Mouse (Mus musculus) spleen, postnatal 14 days (tissue): ENCODE measurements around the gene Pigz.

ENCODE experiments used
- DNase-seq, 2 experiments: peaks; one replicate each; pipeline ENCODE4 v3.0.0; 2021 to 2022; ENCODE audit warnings: low spot score in 2 of 2

The Pigz gene

DNA sequence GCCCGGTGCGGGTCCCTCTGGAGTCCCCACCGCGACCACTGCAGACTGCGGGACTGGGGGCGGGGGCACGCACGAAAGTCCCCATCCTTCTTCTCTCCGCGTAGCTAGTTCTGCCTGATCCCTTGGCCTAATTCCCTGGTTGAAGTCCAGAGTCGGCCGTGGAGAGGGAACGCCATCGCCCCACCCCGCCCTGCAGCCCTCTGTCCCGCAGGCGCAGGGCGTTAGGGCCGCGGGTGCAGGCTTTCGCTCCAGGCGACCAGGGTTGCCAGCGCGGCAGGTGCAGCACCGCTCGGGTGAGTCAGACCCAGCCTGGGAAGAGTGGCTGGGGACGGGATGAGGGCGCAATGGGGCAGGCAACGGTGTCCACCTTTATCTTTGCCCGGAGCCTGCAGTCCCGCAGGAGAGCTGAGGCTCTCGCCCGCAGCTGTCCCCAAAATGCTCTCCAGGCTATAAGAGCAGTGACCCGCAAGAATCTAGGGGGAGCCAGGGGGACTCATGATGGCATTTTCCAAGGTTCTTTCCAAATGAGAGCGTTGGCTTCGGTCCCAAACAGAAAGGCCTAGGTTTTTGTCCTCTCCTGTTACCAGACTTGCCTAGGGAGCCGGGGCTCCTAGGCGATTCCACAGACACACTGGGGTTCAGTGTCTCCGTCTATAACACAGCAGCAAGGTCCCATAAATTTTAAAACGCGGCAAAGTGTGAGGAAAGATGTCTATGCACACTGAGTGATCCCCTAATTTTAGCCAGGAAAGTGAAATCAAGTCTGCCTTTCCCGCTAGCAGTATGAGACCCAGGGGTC, at the start of gene Pigz:
Gene Pigz (plus strand): TSS at position 101 of the 799 bp plus-strand sequence.
- DNase-seq: no peak

DNA sequence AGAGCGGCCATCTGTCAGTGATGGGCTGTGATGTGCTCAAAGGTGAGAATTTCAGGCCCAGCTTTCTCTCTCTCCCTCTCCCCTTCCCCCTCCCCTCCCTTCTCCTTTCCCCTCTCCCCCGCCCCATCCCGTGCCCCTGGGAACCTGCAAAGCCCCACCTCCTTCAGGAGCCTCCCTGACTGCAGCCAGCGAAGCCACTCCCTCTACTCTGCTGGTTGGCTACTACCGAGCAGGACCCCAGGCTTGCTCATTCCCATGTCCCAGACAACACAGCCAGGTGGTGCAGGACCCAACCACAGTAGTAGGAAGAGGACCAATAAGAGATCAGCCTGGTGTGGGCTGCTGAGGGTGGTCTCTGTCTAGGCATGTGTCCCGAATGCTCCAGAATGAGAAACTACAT, 49.7 kb upstream of the Pigz start:
- DNase-seq: no peak

DNA sequence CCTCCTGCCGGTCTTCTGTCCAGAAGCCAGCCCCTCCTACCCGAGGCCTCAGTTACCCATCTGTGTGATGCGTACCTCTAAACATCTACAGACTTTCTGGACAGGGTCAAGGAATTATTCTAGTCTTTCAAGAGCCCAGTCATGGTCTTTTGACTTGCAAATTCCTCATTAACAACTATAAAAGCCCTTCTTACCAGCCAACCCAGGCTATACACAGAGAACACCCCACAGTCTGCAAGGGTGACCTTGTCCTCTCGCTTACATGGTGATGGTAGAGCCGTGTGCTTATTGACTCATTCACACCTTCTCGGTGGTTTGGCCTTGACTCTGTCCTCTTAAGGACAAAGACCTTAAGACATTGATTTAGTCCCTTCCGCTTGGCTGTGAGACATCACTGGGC, 42.7 kb upstream of the Pigz start:
- no peak for DNase-seq

DNA sequence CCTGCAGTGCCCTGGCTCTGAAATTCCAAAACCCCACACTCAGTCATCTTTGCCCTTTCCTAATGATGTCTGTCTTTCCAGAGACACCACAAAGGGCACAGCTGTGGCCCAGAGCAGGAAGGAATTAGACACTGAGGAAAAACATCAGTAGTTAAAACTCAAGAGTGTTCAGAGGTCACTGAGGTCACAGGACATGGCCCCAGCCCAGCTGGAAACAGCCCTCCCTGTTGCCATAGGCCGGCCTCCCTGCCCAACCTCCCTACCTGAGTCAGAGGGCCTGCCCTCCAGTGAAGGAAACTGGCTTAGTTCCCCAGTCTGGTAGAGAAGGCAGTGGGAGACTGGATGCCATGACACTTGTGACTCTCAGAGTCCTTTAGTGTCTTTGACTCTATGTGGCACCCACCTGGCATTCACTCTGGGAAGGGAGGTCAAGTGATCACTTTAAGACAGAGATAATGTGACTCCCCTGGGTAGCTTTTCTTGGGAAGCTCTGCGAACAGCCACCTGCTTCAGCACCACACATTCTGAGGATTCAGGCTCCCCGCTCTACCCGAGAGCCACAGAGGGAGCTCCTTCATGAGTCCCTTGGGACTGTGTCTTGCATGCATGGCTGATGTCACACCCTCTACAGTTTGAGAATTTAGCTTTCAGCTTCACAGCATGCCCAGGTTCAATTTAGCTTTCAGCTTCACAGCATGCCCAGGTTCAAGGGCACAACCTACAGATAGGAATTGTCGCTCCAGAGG, 40.1 kb upstream of the Pigz start:
- no peak for DNase-seq

DNA sequence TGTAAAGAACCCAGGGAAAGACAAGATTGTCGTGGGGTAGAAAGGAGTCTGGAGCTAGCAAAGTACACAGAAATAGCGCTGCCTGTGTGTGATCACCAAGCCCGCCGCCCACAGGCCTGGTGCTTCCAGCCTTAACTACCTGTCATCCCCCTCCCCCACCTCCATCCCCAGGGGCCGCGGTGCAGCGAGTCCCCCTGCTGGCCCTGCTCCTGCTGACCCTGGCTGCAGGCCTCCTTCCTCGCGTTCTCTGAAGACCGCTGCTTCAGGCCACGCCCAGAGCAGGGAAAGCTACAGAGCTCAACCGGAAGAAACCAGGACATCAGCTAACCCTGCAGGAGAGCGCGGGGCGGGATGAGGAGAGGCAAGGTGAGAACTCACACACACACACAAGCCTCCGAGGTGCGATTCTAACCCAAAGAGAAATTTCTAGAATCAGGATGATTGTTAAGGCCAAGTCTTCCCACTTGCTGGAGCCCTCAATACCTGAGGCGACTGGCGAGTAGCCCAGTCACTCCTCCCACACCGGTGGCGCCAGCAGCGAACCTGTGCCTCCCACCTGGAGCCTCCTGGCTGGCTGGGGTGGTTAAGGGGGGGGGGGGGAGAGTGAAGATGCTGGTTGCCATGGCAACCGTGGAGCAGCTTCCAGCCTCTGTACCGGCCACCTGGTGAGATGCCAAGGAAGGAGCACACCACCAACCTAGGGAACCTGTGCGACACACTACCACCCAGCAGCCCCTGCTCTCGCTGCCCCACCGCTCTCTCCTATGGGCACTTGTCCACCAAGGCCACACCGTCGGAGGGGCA, 36.5 kb upstream of the Pigz start:
- DNase-seq: no peak

DNA sequence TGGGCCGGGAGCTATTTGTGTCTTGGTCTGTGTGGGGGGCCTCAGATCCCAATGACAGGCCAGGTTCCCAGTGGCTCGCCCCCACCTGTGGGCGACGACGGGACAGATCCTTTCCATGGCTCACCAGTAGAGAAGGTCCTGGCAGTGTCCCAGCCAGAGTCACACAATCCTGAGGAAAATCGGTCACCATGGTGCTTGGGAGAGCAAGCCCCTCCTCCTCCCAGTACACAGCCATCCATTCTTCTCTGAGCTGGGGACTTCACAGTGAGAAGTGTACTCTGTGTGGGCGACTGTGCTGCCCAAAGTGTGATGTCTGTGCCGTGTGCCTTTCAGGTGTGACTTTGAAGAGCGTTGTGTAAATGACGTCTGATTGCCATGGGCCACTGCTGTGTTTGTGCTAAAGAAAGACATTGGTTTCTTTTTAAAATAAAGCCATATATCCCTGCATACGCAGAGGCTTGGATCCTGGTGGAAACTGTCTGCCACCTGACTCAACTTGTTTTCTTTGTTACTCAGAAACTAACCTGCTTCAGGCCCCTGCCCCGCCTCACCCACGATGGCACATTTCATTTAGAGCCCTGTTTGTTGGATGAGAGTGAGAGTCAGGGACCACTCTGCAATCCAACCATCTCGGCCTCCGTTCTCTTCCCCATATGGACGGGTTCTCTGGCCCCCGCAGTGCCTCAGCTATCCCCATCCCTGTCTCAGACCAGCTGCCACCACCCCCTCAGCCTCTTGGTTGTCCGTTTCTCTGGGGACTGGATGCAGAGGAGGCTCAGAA, 34.9 kb upstream of the Pigz start:
- no peak for DNase-seq

DNA sequence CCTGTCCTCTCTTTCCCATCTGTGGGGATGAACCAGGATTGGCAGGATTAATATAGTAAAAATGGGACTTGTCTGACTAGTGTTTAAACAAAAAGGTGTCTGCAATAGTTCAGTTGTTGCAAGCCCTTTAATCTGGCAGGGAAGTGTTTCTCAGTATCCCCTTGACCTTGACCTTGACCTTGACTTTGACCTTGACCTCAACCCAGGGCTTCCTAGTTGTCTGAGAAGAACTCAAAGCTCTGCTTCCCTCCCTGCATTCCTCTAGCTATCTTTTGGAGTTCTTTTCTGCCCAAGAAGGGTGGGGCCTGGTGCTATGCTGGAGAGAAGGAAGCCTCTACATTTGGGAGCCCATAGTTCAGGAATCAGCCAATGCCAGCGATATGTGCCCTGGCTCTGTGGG, 31.8 kb upstream of the Pigz start:
- DNase-seq: no peak

DNA sequence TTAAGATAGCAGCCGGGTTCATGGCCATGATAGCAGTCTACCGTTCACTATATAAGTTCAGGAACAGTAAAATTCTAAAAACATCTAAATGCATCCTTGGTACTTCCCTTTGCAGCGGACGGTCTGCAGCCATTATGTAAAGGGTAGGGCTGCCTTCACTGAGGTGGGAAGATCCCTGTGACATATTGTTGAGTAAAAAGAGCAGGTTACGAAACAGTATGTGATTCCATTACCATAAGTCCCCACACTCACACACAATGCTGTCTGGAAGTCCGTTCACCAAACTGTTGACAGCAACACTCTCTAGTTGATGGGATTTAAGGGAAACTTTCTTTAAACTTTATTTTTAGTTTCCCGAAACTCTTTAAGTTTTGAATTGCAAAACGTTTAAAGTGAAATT, 30.4 kb upstream of the Pigz start:
- DNase-seq: no peak

DNA sequence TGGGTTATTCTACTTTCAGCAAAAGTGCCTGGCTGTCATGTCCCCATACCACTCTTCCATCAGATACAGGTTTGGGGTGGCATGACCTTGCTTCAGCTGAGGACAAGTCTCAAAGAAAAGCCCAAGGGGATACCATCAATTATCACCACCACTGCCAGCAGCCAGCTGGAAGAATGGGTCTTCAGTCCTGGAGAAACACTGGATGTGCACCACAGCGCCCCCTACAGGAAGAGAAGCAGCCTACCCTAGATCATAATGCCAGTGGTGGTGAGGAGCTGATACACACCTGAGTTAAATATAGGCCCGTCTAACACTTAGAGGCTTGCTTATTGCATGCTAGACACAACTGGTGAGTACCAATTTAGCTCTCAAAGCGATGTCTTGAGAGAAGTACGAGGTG, 28.3 kb upstream of the Pigz start:
- no peak for DNase-seq

DNA sequence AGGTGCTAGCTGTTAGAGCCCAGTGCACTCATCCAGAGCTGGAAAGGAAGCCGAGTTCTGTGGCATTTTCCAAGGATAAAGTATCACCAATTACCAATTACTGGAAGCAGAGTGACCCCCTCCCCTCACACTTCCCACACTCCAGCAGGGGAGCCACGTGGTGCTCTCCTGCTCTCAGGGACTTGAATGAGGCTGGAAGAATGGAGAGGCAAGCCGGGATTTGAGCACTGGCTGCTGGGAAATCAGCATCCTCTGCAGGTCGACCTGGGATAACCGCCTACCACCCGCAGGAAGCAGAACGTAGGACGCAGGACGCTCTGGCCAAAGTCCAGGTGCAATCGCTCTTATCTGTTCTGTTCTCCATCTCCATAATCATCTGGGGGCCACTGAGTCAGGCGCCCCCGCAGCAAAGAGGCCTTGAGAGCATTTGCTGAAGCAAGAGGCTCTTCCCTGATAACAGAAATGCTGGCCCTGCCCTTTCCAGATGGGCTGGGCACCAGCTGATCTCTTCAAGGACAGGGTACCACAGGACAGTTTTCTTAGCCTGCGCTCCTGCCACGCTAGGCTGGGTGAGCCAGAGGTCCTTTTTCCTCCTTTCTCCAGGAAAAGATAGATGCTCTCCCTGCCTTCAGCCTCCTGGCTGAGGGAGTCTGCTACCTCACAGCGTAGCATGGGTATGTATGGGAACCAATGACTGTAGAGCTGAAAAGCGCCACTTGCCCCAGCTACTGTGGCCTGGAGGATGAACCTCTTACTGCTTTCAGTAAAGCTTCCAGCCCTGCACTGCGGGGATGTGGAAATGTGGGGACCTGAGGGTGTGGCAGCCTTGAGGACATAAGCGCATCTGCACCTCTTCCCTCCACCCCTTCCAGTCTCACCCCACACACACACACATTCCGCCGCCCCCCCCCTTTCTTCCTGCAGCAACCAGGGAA, 27.5 kb upstream of the Pigz start:
- DNase-seq: no peak

DNA sequence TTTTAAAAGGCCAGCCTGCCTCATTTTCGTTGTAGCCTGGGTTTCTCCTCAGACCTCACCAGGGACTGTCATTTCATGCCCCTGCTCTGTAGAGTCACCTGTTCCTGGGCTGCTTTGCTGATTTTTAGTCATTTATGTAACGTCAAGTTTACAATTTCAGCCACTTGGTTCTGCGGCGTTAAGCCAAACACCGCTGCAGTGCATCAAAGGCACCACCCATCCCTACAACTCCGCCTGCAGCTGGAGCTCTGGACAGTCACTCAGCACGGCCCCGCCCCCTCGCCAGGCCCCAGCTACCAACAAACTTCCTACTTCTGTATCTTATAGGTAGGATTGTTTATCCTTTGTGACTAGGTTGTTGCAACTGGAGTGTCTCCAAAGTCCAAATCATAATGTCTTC, 26.8 kb upstream of the Pigz start:
- DNase-seq: no peak

DNA sequence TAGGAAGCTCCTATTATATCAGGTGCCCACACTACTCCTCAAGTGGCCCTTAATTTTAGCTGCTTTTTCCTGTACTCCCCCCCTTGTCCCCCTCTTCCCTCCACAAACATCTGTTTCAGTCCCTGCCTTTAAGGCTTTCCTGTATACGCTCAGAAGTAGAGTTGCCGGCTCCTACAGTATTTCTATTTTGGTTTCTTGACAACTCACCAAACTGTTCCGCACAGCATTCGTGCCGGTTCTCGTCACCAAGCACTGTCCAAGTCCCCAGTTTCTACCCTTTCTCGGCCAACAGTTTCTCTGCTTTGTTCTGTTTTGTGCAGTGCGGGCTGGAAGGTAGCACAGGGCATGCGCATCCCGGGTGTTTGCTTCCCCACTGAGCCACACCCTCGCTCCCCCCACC, 24.7 kb upstream of the Pigz start:
- no peak for DNase-seq

DNA sequence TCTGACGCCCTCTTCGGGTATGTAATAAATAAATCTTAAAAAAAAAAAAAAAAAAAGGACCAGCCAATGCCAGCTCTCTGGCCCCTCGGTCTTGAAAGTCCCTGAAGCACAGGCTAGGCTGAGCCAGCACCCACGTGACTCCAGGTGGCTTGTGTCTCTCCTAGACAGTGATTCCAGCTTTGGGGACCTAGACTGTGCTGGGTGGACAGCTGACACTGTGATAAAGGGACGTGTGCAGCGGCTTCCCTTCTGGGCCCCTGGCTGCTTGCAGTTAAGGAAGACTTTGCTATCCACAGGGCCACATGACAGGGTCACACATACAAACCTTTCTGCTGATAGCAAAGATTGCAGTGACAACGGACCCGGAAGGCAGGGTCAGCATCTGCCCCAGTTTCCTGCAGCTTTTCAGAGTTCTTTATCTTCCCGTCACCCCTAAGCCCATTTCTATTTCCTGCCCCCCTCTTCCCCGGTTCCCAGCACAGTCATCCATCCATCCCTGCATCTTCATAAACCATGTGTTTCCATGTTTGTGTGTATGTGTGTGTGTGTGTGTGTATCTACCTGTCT, 23.3 kb upstream of the Pigz start:
- DNase-seq: no peak

DNA sequence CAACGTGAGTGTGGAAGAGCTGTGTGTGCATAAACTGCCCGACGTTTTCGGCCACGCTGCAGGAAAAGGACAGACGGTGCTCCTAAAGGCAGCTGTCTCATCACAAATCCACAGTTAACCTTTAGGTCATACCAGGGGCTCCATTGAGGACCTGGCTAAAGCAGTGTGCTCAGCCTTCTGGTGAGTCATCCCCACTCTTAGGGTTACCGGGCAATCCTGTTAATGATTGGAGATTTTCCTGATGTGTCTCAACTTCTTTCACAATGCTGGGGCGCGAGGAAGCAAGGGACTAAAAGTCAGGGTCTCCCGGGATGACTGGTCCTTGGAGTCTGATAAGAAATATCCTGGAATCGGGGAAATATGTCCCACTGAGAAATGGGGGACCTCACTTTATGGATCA, 15.9 kb upstream of the Pigz start:
- no peak for DNase-seq

DNA sequence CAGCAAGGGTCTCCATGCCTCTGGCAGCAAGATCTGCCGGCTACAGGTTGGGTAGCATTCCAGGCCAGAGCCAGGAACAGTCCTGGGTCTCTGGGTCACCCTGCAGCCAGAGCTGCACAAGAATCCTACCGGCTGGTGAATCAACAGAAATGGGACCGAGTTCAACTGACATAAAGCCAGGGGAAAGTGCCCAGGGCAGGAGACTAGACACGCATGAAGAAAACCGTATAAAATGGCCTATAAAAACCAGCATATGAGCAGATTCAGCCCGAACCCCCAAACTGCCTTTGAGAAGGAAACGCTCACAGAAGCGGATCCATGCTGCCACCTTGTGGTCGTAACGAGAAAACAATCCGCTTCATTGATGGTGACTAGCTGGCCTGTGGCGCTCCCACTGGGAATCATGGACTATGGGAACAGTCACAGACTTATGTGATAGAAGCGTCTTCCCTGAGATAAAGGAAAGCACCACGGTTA, 15.4 kb upstream of the Pigz start:
- DNase-seq: peak in 1 of 2 experiments; percentile 44

DNA sequence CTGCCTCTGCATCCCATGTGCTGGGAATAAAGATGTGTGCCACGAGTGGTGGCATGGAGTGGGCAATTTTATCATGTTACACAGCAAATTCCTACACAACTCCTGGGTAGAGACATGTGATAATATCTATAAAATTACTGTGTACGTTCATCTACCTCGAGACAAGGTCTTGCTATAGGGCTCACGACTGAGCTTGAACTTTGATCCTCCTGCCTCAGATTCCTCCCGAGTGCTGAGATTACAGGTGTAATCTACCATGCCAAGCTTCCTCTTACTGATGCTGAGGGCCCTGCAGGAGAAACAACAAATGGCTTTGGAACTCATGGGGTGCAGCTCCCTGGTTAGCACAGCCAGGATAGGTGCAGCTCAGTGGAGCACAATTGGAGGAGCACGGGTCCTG, 9.3 kb upstream of the Pigz start:
- DNase-seq: no peak

DNA sequence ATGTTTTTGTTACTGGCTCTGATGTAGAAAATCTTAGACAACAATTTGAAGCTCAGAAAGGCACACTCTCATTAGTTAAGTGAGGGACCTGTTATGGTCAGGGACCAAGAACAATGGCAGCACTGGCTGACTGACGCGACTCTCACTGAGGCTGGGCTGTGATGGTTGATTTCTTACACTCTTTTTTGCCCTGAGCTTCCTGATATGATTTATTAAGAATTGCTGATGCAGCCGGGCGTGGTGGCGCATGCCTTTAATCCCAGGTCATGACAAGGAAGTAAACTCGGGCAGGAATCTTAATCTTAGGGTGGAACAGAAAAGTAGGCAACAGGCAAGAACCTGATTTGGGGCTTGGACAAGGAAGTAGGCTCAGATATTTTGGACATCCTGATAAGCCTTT, 7.6 kb upstream of the Pigz start:
- no peak for DNase-seq

DNA sequence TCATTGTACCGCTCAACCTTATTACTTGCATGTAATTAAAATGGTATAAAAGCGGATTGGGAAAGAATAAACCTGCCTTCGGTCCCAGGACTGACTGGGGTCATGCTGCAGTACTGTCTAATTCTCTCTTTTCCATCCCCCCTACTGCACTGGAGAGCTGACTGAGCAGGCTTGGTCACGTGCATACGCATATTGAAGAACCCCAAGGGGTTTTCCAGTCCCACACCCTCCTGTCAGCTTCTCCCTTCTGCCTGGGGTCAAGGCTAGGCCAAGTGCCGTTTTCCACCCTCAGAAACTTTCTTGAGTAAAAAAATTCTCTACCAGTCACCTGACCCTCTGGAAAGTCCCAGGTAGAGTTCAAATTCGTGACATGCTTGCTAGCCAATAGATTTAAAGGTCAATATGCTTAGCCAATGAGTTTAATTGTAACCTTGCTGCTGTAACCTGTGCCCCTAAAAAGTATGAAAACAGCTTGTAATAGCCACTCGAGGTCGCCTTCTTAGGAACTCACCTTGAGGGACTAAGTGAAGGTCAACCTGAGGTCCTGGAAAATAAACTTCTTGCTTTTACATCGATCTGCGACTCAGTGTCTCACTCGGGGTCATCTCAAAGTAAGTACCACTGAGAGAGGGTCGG, 7.0 kb upstream of the Pigz start:
- no peak for DNase-seq

DNA sequence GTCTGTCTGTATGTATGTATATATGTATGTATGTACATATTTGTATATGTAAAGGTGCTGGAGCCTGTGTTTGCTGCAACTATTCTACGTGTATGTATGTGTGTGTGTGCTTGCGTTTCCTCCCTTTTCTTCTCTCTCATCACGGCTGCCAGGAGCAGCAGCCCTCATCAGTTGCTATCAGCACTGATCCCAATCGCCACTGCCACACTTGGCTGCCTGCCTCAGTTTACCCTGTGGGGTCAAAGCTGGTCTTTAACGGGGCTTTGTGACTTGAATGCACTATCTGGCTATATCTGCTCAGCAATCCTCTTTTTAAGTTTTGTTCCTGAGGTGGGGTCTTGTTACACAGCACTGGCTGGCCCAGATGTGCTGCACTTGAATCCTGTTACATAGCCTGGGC, 6.2 kb upstream of the Pigz start:
- no peak for DNase-seq

DNA sequence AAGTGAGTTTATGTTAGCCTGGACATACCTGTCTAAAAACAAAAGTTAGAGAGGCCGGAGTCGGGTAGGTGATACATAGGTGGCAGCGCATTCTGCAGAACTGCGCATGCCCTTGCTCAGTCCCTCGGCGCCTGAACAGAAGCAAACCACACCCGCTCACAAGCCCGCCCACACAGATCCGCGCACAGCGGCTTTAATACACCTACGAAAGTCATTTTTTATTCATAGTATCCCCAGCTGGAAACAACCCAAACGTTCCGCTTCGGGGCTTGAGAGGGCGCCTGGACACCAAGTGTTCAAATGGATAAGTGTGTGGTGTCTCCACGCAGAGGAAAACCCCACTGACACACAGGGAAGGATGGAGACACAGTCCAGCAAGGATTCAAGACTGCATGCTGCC, 2.3 kb upstream of the Pigz start:
- DNase-seq: no peak
